Mouse (Mus musculus): ENCODE results near the gene Proser2.

The Proser2 gene

GRCm38 (mm10) chr2:6129555-6130355, at the start of gene Proser2:
Gene Proser2, minus strand, starts transcription at chr2:6130211.
- DNase-seq (ENCODE audit: low read depth, low spot score): peak; percentile 80

GRCm38 (mm10) chr2:6179749-6180117, 49.7 kb upstream of the Proser2 start:
- DNase-seq (ENCODE audit: low read depth, low spot score): no peak

- DNase-seq (ENCODE audit: low read depth, low spot score): no peak
Measured at GRCm38 (mm10) chr2:6178901-6179748, 49.1 kb upstream of the Proser2 start.

DNA sequence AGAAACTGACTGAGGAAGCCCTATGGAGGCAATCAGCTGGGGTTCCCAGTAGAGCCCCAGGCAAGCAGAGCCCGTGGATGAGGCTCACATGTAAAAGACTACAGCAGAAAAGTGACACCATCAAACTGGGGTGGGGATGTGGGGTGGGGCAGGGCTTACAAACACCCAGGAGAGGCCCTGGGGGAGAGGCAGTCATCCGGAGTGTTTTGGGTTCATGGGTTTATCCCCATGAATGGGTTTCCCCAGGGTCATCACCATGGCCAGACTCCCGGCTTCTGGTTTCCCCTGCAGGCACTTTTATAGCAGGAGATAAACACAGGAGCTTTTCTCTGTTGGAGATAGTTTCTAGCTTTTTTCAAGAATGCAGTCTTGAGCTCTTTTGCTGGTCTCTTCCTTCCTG, 43.0 kb upstream of the Proser2 start:
- DNase-seq (ENCODE audit: low read depth, low spot score): no peak

DNA sequence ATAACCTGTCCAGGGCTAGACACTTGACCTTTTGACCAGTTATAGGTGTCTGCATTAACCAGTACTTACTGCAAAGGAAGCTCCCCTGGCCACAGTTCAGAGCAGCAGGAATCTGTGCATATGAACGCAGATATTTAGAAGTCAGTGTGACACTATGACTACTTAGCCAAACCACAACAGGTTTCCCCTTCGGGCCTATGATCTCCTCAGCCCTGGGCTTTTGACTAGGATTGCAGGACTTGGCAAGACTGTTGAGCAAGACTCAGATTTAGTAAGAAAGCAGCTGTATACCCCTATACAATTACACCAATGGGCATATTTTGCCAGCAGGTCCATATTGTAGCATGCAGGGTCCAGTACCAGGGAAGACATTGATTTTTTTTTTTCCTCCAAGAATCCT, 38.5 kb upstream of the Proser2 start:
- DNase-seq (ENCODE audit: low read depth, low spot score): no peak

GRCm38 (mm10) chr2:6167843-6168558, 38.0 kb upstream of the Proser2 start:
- peak; percentile 68 for DNase-seq (ENCODE audit: low read depth, low spot score)

DNA sequence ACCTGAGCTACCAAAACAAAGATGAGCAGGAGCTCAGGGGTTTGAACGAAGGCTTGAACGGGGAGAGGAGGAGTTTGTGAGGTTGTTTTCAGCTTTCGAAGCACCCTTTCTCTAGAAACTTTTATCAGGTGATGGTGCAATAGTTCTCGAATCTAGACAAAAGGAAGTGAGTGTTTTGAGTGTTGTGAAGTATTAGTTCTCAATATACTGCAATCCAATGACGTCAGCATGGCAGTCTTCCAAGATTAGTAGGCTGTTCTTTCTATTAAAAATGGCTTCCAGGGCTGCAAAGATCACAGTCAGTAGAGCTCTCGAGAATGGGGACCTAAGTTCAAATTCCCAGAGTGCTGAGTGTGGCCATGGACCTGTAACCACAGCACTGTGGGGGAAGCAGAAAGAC, 35.8 kb upstream of the Proser2 start:
- DNase-seq (ENCODE audit: low read depth, low spot score): no peak

GRCm38 (mm10) chr2:6164606-6165290, 34.7 kb upstream of the Proser2 start:
- DNase-seq (ENCODE audit: low read depth, low spot score): no peak

DNA sequence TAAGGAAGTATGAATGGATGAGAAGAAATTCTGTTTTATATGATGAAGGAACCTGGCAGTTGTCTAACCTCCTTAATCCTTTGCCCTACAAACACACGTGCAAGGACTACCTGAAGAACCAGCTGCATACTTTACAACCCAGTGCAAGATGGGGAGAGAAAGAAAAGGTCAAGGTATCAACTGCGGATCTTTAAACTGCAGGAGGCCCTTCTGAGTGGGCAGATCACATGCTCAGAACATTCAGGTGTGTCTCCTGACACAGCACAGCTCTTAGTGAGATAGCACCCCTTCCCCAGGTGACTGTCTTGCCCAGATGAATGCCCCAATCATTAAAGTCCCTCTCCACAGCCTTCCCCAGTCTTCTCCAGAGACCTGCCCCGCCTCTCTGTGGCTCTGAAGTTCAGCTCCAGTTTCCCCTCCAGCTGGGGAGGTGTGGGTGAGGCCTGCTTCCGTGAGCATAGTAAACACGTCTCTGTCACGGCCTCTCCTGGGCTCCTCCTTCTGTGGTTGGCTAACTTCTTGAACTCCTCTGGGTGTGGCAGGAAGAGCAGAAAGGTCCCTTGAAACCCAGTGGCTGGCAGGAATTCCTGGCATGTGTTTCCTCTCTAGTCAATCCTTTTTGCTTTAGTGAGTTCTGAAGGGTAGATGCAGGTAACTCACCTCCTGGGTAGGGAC, 32.5 kb upstream of the Proser2 start:
- no peak for DNase-seq (ENCODE audit: low read depth, low spot score)

- no peak for DNase-seq (ENCODE audit: low read depth, low spot score)
Measured at GRCm38 (mm10) chr2:6159735-6160134, 29.7 kb upstream of the Proser2 start.

GRCm38 (mm10) chr2:6159219-6159618, 29.2 kb upstream of the Proser2 start:
- DNase-seq (ENCODE audit: low read depth, low spot score): no peak

- no peak for DNase-seq (ENCODE audit: low read depth, low spot score)
Measured at GRCm38 (mm10) chr2:6157635-6158034, 27.6 kb upstream of the Proser2 start.

DNA sequence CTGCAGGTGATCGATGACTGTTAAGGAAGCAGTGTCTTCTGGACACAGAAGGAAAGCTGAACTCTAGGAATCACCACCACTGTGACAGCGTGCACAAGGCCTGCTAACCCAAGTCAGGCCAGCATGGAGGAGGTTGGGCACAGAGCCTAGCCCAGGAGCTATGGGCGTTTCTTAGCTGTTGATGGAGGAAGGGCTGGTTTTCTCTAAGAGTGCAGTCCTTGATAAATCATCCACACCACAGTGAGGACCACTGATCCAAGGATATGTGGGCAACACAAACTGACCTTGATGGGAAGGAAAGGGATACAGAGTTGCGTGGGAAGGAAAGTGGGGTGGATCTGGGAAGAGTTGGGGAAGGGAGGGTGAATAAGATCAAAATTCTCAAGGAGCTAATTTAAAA, 27.2 kb upstream of the Proser2 start:
- no peak for DNase-seq (ENCODE audit: low read depth, low spot score)

- DNase-seq (ENCODE audit: low read depth, low spot score): no peak
Measured at GRCm38 (mm10) chr2:6149801-6150200, 19.8 kb upstream of the Proser2 start.

DNA sequence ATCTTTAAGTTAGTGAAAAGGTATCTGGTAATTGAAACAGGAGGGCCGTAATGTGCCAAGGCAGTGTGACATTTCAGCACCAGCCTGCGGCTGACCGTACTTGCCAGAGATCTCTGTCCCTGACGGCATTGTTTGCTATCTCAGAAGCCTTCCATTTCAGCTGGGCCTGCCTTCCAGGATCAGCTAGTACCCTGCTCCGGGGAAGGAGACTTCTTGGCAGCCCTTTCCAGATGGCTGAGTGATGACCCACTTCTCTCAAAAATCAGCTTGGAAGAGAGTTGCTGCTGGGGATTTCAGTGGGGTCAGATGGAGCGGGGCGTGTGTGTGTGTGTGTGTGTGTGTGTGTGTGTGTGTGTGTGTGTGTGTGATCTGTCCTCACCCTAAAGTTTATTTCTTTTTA, 16.9 kb upstream of the Proser2 start:
- no peak for DNase-seq (ENCODE audit: low read depth, low spot score)

DNA sequence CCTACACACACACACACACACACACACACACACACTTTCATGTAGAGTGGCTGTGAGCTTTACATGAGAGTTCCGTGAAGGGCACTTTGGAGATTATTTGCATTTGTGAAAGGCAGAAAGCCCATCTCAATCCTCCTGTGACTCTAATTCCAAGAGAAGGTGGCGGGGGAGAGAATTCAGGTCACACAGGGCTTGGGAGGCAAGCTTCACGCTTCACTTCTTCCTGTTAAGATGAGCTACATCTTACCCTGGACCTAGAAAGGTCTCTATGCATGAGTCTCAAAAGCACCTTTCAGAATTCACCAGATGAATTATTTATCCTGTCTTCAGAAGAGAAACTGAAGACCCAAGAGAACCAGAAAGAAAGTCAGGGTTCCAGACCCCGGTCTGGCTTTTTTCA, 16.2 kb upstream of the Proser2 start:
- DNase-seq (ENCODE audit: low read depth, low spot score): peak; percentile 56

DNA sequence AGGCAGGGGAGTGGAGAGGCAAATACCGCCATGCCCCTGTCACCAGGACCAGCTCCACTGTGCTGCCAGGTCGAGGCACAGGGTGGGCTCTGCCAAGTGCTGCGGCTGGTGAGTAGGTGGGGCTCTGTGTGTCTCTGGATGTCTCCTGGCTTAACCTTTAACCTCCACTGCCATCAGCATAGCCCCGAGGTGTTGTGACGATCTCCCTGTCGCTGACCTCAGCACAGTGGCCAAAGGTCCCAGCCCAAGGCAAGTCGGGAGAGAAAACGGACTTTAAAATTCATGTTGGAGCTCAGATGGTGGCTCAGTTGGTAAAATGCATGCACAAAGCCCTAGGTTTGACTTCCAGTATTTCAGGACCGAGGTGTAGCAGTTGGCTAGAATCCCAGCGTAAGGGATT, 15.6 kb upstream of the Proser2 start:
- no peak for DNase-seq (ENCODE audit: low read depth, low spot score)

- DNase-seq (ENCODE audit: low read depth, low spot score): no peak
Measured at GRCm38 (mm10) chr2:6142915-6143654, 13.1 kb upstream of the Proser2 start.

GRCm38 (mm10) chr2:6140572-6141161, 10.7 kb upstream of the Proser2 start:
- DNase-seq (ENCODE audit: low read depth, low spot score): no peak

GRCm38 (mm10) chr2:6133871-6134270, 3.9 kb upstream of the Proser2 start:
- no peak for DNase-seq (ENCODE audit: low read depth, low spot score)
